Mouse (Mus musculus): ENCODE data around the gene Zbtb25.

The Zbtb25 gene

DNA sequence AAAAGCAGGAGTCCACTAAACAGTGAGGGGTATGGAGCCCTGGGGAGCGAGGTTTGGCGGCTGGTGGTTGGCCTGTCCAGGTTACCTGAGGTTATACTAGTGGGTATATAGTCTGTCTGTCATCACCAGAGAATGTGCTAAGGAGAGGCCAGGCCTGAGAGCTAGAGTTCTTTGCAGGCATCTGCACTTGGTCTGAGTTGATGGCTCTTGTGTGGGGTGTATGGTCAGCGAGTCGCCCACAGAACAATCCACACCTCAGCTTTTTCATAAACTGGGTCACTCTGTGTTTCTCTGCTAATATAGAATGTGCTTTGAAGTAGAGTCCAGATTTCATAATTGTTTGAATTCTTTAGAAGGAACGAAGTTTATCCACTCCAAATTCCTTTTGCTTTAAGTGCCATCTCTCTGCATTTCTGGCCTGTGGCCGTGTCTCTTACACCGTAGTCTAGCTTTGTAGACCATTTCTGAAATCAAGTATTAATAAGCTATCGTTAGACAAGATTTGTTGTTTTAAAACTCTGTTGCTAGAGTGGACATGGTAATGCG, 70.0 kb downstream of the Zbtb25 start:
- DNase-seq (ENCODE audit: low read depth, low spot score): no peak

DNA sequence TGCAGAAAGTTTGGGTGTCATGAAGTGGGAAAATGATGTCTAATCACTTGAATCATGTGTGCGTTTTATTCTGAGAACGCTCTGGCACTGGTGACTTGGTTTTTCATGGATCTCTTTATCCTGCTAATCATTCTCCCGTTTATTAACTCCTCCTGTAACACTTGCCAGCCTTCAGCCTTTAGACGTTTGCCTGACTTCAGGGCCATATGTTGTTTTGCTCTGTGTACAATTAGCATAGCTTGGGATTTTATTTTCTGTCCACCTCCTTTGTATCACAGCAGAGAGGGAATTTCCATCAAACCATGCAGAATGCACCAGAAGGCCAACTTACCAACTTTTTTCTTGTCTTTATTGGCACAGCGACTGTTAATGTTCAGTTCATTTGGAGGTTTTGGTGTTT, 71.6 kb downstream of the Zbtb25 start:
- DNase-seq (ENCODE audit: low read depth, low spot score): no peak
